Mouse (Mus musculus) neural tube, embryonic 13.5 days (tissue): ENCODE data around the gene Pkp4. TPM values are rescaled to one million over a fixed set of nuclear protein-coding genes. Genes with fewer than 3 reads are reported as not detected.

ENCODE experiments used
- ATAC-seq: fragments of 200-750 bp; cut with Nextera tagmentation; 2 replicates; pipeline ENCODE4 v1.8.0; 2017; ENCODE audit warnings: low read depth, mild to moderate bottlenecking, moderate TSS enrichment, moderate library complexity
- H3K27ac ChIP-seq: fragments of 300-500 bp; sonication (generic); replicated peaks from 2 replicates; pipeline ENCODE4 v1.5.1; 2015; ENCODE audit warnings: moderate library complexity, mild to moderate bottlenecking, inconsistent platforms
- H3K27me3 ChIP-seq: fragments of 300-500 bp; sonication (generic); 2 replicates; pipeline ENCODE4 v1.6.1; 2015; ENCODE audit warnings: mild to moderate bottlenecking, inconsistent platforms
- H3K36me3 ChIP-seq: fragments of 300-500 bp; sonication (generic); 2 replicates; pipeline ENCODE4 v1.6.1; 2015; ENCODE audit warnings: mild to moderate bottlenecking, inconsistent platforms
- H3K4me1 ChIP-seq: fragments of 300-500 bp; sonication (generic); replicated peaks from 2 replicates; pipeline ENCODE4 v1.6.1; 2015; ENCODE audit warnings: inconsistent platforms
- H3K4me2 ChIP-seq: fragments of 300-500 bp; sonication (generic); 2 replicates; pipeline ENCODE4 v1.6.1; 2015; ENCODE audit warnings: inconsistent platforms, mild to moderate bottlenecking, moderate library complexity
- H3K4me3 ChIP-seq: fragments of 300-500 bp; sonication (generic); 2 replicates; pipeline ENCODE4 v1.5.1; 2015; ENCODE audit warnings: mild to moderate bottlenecking, inconsistent platforms
- H3K9ac ChIP-seq: fragments of 300-500 bp; sonication (generic); 2 replicates; pipeline ENCODE4 v1.6.1; 2015; ENCODE audit warnings: moderate library complexity, mild to moderate bottlenecking, inconsistent platforms
- H3K9me3 ChIP-seq: fragments of 300-500 bp; sonication (generic); 2 replicates; pipeline ENCODE4 v1.6.1; 2016; ENCODE audit warnings: inconsistent platforms
- WGBS: fragments of 180-500 bp; shearing (Covaris S2); methylation state at CpG from one replicate; pipeline ENCODE4 v1.1.7; 2015; 5-methylcytosine and 5-hydroxymethylcytosine counted together
- polyA plus RNA-seq: library from polyadenylated mRNA; unstranded; fragments of >200 nt; fragmentation: Nextera tagmentation; extraction: Ambion mirVana; gene quantifications from 2 replicates; pipeline ENCODE4 v1.2.1, GENCODE M21; 2015

The Pkp4 gene
- polyA plus RNA-seq, 1 experiment from 2014 or later = 16.6 TPM

GRCm38 (mm10) chr2:59206190-59206589 lies 45.5 kb downstream of the Pkp4 start:
- ATAC-seq = no peak
- H3K9ac ChIP-seq = no peak overlapping the region
- H3K27me3 ChIP-seq = no peaks in the 10 kb centered on the region
- WGBS = 94% methylated on average over 2 of the region's 2 CpGs
- no peak overlapping the region for H3K27ac ChIP-seq
- no peaks in the 10 kb centered on the region for H3K9me3 ChIP-seq
- no peak overlapping the region for H3K4me3 ChIP-seq
- H3K36me3 ChIP-seq = no peaks in the 10 kb centered on the region
- H3K4me1 ChIP-seq = peaks cover 12% of the 10 kb centered on the region
- H3K4me2 ChIP-seq = no peak overlapping the region

GRCm38 (mm10) chr2:59207240-59207639 lies 46.6 kb downstream of the Pkp4 start:
- H3K27me3 ChIP-seq = no peaks in the 10 kb centered on the region
- no peak overlapping the region for H3K27ac ChIP-seq
- H3K36me3 ChIP-seq = no peaks in the 10 kb centered on the region
- no peak overlapping the region for H3K4me3 ChIP-seq
- 72% methylated on average over 4 of the region's 4 CpGs for WGBS
- ATAC-seq = no peak
- H3K4me2 ChIP-seq = no peak overlapping the region
- peaks cover 12% of the 10 kb centered on the region for H3K4me1 ChIP-seq
- 0 out of 2 replicates have a peak overlapping the region, but pooled peaks have one; percentile 26 for H3K9ac ChIP-seq
- no peaks in the 10 kb centered on the region for H3K9me3 ChIP-seq

DNA sequence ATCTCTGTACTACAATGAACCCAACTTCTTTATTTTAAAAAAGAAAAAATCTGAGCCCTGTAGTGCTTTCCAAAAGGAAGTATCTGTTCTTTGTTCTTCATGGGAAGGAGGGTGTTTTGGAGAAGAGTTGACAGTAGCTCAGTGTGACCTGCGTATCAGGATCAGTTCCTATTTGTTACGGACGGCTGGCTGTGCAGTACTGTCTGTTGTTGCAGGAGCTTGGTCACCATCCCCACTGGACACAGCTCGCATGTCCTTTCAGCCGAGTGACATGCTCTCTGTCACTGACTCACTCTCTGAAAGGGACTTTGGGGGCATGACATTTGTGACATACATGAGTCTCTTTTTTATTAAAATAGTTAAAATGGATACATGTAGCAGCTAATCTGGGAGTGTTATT lies 47.1 kb downstream of the Pkp4 start:
- Histone ChIP-seq H3K27ac (no peak overlapping the region), H3K27me3 (no peaks in the 10 kb centered on the region), H3K9me3 (no peaks in the 10 kb centered on the region), H3K9ac (0 out of 2 replicates have a peak overlapping the region, but pooled peaks have one; percentile 26), H3K4me2 (no peak overlapping the region), H3K4me3 (no peak overlapping the region), H3K36me3 (no peaks in the 10 kb centered on the region), H3K4me1 (peaks cover 10% of the 10 kb centered on the region)
- 53% methylated on average over 5 of the region's 5 CpGs for WGBS
- no peak for ATAC-seq

DNA sequence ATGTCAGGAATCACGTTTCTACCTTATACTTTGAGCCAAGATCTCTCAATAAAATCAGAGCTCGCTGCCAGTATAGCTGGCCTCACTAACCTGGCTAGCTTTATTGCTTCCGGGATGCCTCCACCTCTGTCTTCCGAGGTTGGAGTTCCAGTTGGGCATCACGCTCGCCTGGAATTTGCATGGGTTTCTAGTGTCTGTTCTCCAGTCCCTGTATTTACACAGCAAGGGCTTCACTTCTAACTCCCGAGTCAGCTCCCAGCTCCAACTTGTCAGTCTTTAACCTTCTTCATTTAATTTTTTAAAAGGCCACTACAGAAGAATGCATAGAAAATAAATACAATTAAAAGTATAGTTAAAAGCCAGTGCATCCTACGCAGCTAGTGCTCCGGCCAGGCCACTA lies 47.6 kb downstream of the Pkp4 start:
- no peak overlapping the region for H3K4me3 ChIP-seq
- H3K9me3 ChIP-seq = no peaks in the 10 kb centered on the region
- no peaks in the 10 kb centered on the region for H3K36me3 ChIP-seq
- no peak overlapping the region for H3K9ac ChIP-seq
- no peaks in the 10 kb centered on the region for H3K27me3 ChIP-seq
- no peak overlapping the region for H3K4me2 ChIP-seq
- peaks cover 4% of the 10 kb centered on the region for H3K4me1 ChIP-seq
- 83% methylated on average over 9 of the region's 9 CpGs for WGBS
- no peak for ATAC-seq
- no peak overlapping the region for H3K27ac ChIP-seq

DNA sequence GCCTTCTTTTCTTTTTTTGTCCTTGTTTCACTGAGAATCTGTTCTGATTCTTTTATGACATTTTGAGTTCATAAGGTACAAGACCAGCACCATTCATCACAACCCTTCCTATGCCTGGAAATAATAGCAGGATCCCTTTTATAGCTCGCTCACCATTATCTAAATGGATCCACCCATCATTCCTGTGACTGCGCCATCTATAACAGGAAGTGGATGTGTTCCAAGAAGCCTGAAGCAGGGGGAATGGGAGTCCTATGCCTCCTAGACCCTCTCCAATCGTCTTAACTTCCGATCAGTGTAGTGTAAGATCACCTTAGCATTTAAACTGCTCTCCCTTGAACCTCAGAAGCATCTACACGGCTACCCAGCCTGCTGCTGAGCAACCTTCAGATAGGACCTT lies 50.4 kb downstream of the Pkp4 start:
- WGBS = 90% methylated on average over 5 of the region's 5 CpGs
- no peaks in the 10 kb centered on the region for H3K36me3 ChIP-seq
- H3K27ac ChIP-seq = no peak overlapping the region
- H3K9me3 ChIP-seq = no peaks in the 10 kb centered on the region
- H3K4me2 ChIP-seq = no peak overlapping the region
- no peak for ATAC-seq
- no peak overlapping the region for H3K4me3 ChIP-seq
- no peak overlapping the region for H3K9ac ChIP-seq
- no peaks in the 10 kb centered on the region for H3K27me3 ChIP-seq
- H3K4me1 ChIP-seq = no peaks in the 10 kb centered on the region

GRCm38 (mm10) chr2:59212430-59212829 lies 51.8 kb downstream of the Pkp4 start:
- 95% methylated on average over 4 of the region's 4 CpGs for WGBS
- no peaks in the 10 kb centered on the region for H3K36me3 ChIP-seq
- no peaks in the 10 kb centered on the region for H3K4me1 ChIP-seq
- H3K4me3 ChIP-seq = no peak overlapping the region
- no peaks in the 10 kb centered on the region for H3K9me3 ChIP-seq
- H3K9ac ChIP-seq = no peak overlapping the region
- H3K4me2 ChIP-seq = no peak overlapping the region
- ATAC-seq = no peak
- H3K27me3 ChIP-seq = no peaks in the 10 kb centered on the region
- no peak overlapping the region for H3K27ac ChIP-seq

DNA sequence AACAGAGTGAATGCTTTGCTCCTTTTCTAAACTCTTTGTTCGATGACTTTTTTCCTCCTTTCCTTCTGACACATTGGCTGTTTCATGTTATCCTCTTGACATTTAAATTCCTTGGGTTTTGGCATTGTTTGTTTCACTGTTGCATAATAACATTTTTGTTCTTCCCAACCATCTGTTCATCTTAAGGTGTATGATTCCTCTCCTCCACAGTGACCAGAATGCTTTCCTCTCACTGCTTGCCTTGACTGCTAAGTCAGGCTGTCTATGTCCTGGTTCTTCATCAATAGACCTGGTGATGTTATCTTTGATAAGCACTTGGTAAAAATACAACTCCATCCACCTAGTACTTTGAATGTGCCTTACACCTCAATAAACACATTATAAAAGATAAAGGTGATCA lies 52.2 kb downstream of the Pkp4 start:
- H3K4me1 ChIP-seq = no peaks in the 10 kb centered on the region
- no peaks in the 10 kb centered on the region for H3K27me3 ChIP-seq
- no peaks in the 10 kb centered on the region for H3K36me3 ChIP-seq
- H3K4me2 ChIP-seq = no peak overlapping the region
- H3K4me3 ChIP-seq = no peak overlapping the region
- WGBS = 93% methylated on average over 1 of the region's 1 CpGs
- H3K9ac ChIP-seq = no peak overlapping the region
- H3K27ac ChIP-seq = no peak overlapping the region
- H3K9me3 ChIP-seq = no peaks in the 10 kb centered on the region
- no peak for ATAC-seq

- Histone ChIP-seq H3K9ac (no peak overlapping the region), H3K4me3 (no peak overlapping the region), H3K27ac (no peak overlapping the region), H3K4me2 (no peak overlapping the region), H3K4me1 (peaks cover 7% of the 10 kb centered on the region; the same call in 1 of the 2 replicates), H3K27me3 (no peaks in the 10 kb centered on the region), H3K9me3 (no peaks in the 10 kb centered on the region), H3K36me3 (no peaks in the 10 kb centered on the region)
- ATAC-seq = no peak
- 90% methylated on average over 6 of the region's 6 CpGs for WGBS
Observed at GRCm38 (mm10) chr2:59217931-59218330, 57.3 kb downstream of the Pkp4 start.

GRCm38 (mm10) chr2:59219997-59220789 lies 59.5 kb downstream of the Pkp4 start:
- Histone ChIP-seq H3K36me3 (no peaks in the 10 kb centered on the region), H3K4me3 (no peak overlapping the region), H3K4me2 (no peak overlapping the region), H3K9me3 (no peaks in the 10 kb centered on the region), H3K9ac (no peak overlapping the region), H3K27me3 (no peaks in the 10 kb centered on the region), H3K4me1 (peaks cover 7% of the 10 kb centered on the region; the same call in 1 of the 2 replicates), H3K27ac (no peak overlapping the region; the same call in 1 of the 2 replicates)
- 63% methylated on average over 9 of the region's 9 CpGs for WGBS
- ATAC-seq = no peak

DNA sequence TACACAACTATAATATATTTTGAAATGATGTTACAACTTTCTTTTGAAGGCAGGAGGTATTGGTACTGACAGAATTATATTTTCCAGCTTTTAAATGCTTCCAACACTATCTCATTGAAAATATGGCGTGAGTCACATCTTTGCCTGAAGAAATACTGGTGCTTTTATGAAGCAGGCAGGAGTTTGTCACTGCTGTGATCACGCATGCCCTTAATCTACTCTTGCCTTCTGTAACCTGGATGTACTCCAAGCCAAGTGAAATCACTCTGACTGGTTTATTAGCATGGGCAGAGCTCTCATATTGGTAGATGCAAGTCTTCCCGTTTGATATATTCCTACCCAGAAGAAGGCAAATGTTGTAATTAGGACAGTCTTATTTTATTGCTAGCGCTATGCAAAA lies 65.7 kb downstream of the Pkp4 start:
- Histone ChIP-seq H3K4me3 (no peak overlapping the region), H3K4me1 (peaks cover 4% of the 10 kb centered on the region; the same call in 1 of the 2 replicates), H3K9me3 (no peaks in the 10 kb centered on the region), H3K36me3 (no peaks in the 10 kb centered on the region), H3K27me3 (no peaks in the 10 kb centered on the region), H3K9ac (no peak overlapping the region), H3K4me2 (no peak overlapping the region), H3K27ac (no peak overlapping the region)
- ATAC-seq = no peak
- 87% methylated on average over 4 of the region's 4 CpGs for WGBS

- Histone ChIP-seq H3K4me2 (no peak overlapping the region), H3K9ac (no peak overlapping the region), H3K27ac (no peak overlapping the region), H3K4me1 (peaks cover 4% of the 10 kb centered on the region; the same call in 1 of the 2 replicates), H3K4me3 (no peak overlapping the region), H3K36me3 (0 out of 2 replicates have a peak, but pooled peaks cover 2% of the 10 kb centered on the region), H3K27me3 (no peaks in the 10 kb centered on the region), H3K9me3 (no peaks in the 10 kb centered on the region)
- ATAC-seq = no peak
- WGBS = 77% methylated on average over 3 of the region's 3 CpGs
Observed at GRCm38 (mm10) chr2:59227011-59227410, 66.4 kb downstream of the Pkp4 start.

DNA sequence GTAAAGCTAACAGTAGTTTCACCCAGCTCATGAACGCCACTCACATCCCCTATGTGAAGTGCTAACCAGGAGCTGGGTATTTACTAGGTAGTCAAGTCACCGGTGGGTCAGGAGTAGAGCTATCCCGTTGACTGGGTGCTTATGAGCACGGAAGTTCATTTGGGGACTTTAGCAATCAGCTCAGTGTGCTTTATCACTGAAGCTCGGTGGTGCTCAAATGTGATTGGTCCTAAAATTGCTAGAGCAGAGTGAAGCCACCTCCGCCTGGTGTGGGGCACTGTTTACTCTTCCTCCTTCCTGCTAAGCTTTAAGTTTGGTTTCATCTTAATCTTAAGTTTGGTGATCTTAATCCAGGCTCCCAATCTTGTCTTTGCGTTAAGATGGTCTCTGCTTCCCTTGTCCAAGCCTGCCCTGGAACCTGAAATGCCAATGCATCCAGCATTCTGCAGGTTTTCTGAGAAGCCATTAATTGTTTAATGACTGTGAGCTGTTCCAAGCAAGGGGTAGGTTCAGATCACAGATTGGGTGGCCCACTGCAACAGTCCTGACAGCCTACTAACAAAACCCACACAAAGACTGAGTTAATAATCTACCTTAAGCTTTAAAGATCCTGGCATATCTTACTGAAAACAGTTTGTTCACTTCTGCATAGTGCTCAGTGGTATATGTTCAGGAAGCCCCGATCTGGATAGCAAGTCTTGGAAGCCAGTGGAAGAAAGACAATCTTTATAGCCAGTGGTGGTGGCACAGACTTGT lies 67.0 kb downstream of the Pkp4 start:
- Histone ChIP-seq H3K27ac (no peak overlapping the region), H3K27me3 (no peaks in the 10 kb centered on the region), H3K4me3 (no peak overlapping the region), H3K4me1 (peaks cover 4% of the 10 kb centered on the region; the same call in 1 of the 2 replicates), H3K4me2 (no peak overlapping the region), H3K9me3 (no peaks in the 10 kb centered on the region), H3K9ac (no peak overlapping the region), H3K36me3 (0 out of 2 replicates have a peak, but pooled peaks cover 3% of the 10 kb centered on the region)
- no peak for ATAC-seq
- 74% methylated on average over 8 of the region's 8 CpGs for WGBS
